Mouse (Mus musculus) adrenal gland, adult 2 months (tissue): ENCODE measurements at regions not wholly inside any gene's neighbourhood (a gene's known extent, or its start where the extent isn't known, plus 50 kb on each side); places are given as distances from the start of the nearest gene placed in this dataset.

Experiments
- DNase-seq: peaks from one replicate; pipeline ENCODE4 v3.0.0; 2021

DNA sequence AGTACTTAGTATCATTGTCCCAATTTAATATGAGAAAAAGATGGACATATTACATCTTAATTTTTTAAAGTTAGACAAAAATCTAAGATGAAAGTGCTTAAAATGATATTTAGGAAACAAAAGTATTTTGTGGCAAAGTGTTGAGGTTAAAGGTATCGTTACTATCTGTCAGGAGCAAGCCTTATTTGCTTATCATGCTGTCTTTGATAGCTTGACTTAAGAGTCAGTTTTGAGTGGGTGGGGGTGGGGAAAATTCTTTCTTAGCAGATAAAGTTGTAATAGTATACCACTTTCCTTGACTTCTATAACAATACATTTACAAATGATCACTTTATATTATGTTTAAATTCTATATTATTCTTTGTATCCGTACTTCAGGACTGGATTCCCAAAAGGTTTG lies 339.1 kb upstream of the Dph6 start:
- DNase-seq = no peak

DNA sequence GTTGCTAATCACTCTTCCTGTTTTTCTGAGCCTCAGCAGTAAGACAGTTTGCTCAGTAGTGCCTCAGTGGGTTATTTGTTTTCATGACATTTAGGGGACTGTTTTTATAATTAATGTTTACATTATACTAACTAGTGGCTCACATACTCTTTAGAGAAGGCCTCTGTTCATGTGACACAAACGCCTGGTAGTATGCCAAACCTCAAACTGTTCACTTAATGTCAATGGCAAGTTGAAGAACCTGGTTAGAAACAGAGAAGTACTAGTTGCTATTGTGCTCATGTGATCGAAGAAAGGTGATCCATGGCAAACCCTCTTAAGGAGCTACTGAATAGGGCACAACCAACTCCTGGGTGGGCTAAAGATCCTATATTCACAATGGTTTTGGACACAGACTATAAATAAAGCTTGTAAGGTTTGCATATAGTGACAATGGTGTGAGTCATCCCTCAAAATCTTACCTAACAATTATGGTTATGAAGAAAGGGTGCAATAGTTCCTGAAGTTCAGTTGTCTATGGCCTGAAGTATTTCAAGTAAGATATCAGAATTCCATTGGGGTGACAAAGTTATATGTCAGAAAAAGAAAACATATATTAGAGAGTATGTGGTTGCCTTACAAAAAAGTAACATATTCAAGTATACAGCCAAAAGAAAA lies 340.1 kb upstream of the Dph6 start:
- DNase-seq = no peak

DNA sequence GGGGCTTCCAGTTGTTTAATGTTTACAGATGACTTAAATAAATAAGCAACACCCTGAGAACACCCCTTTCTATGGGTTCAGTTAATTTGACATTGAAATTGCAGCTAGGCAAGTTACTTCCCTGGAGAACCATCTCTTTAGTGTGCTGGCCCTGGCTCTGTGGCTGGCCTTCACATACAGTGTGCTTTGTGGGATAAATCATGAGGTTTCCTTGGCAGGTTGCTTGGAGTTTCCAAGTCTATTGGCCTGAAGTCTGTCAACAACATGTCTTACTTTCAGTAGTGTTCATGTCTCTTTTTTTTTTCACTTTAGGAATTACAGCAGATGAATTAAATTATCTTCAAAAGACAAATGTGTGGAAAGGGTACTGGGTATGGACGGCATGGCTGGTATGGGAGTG lies 359.2 kb upstream of the Dph6 start:
- DNase-seq = no peak

DNA sequence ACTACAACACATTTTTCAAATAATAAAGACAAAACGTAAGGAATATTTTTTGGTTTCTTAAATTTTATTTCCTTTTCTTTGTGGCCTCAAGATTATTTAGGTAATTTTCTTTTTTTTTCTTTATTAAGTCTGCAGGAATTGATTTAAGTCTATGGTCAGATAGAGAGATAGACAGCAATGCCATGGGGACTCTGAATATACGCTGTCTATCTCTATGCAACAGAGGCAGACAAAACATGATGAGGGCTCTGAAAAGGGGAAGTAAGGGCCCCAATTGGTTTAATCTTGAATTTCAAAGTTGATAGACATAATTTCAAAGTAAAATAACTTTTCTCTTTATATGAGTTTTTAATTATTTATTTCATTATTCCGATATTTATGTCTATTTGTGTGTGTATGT lies 372.0 kb upstream of the Dph6 start:
- no peak for DNase-seq

DNA sequence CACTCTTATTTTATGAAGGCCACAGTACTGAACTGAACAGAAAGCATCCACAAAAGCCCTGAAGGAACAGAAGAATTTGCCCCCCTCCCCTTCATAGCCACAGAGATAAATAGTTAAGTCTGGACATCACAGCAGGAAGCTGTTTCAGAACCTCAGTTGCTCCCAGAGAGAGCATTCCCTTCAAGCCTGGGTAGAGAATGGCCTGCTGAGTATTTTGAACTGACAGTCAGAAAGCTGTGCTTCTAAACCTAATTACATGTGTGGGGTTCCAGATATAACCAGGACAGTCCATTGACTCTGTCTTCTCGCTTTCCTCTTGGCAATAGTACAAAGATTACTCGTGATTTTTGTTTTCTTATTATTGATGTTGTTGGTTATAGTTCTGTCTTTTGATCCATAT lies 376.4 kb upstream of the Dph6 start:
- no peak for DNase-seq

DNA sequence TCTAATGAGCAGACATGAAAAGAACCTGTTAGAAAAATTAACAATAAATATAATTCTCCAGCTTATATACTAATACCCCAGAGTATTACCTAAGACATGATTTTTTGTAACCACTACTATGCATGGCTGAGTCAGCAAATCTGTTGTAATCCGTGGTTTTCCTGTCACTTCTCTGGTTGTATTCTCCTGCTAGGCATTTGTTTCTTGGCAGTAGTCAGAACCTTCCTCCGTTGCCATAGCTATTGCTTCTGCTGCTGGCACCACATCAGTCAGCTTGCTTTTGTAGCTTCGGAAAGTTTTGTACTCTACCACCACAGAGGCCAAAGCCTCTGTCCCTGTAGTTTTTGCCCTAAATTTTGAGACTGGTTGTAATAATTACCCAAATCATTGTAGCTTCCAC lies 381.4 kb upstream of the Dph6 start:
- DNase-seq = peak; percentile 48

DNA sequence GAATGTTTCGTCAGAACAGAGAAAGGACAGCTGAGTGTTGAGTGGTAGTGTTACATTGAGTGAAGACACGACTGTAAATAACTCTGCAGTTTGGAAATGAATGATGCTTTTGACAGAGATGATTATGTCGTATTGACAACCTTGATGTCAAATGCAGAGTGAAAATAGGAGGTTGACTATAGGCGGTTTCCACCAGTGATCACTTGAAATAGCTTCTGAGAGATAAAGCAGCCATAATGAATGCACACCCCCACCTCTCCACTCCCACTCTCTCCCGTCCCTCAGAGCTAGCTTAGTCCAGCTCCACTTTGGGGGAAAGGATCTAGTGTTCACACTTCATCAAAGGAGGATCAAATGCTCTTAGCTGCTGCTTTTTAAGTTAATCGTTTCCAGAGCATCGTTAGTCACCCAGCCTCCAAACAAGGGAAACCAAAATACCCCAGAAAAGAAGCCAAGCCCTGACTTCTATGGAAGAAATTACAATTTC lies 387.6 kb upstream of the Dph6 start:
- no peak for DNase-seq

DNA sequence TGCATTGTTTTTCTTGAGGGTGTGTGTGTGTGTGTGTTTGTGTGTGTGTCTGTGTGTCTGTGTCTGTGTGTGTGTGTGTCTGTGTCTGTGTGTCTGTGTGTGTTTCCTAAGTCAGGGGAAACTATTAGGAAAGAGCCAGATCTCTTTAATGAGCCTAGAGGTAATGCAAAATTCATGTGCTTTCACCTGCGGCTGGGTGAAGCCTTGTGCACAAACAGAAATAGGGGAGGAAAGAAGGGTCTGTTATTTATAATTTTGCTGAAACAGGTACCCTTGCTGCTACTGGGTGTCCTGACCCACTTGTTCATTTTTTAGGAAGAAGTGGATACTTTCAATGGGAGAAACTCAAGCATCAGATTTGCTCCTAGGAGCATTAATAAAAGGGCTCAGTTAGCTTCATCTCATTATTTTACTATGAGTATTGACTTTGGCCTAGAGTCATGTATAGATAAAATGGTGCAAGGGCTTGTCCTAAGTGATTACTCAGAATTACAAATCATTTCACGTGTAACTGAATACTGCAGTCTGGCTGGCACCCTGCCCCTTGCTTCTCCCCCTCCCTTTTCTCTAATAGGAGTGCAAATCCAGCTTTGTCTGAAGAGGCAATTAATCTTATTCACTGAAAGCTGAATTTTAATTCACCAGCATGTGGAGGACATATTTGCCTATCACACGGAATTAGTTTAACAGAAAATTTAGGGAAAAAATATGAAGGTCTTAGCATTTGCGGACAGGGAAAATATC lies 401.7 kb upstream of the Dph6 start:
- no peak for DNase-seq

DNA sequence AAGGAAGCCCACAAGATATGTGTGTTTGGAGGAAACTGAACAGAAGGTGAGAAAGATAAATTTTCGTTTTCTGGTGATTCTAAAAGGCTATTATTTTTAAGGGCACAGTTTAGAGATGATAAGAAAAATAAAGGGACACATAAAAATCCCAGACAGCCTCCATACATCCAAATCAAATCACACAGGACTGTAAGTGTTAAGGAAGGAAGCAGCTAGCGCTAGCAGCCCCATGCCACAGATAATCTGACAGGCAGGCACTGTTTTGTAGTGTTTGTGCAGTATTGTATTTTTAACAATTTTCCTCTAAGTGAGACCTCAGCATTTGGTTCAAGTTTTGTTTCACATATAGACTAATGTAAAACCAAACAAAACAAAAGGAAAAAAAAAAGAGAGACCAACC lies 402.4 kb upstream of the Dph6 start:
- DNase-seq = no peak

DNA sequence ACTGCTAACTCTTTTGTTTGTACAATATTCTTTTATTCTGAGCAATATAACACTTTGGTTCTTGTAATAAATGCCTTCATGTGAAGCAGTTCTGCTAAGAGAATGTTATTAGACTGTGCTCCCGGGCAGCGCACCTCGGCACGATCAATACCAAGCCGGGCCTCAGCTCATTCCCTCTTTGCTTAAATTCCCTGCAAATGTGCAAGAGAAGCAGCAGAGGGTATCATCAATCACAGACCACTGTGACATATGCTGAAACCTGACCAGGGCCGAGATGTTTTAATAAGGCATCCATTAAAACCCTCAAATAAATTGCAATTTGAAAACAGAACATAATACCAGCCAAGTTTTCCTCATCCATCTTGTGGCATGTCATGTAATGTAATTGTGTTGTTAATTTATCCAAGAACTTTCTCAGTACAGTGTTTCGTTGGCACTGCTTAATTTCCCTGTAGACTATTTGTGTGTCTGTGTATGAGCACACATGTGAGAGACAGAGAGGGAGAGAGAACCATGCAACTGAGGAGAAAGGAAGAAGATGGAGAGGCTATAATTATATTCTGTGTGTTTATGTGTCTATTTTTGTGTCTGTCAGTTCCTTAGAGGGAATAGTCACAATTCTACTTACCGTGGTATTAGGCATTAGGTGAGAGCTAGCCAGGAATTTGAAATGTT lies 412.9 kb upstream of the Dph6 start:
- no peak for DNase-seq

DNA sequence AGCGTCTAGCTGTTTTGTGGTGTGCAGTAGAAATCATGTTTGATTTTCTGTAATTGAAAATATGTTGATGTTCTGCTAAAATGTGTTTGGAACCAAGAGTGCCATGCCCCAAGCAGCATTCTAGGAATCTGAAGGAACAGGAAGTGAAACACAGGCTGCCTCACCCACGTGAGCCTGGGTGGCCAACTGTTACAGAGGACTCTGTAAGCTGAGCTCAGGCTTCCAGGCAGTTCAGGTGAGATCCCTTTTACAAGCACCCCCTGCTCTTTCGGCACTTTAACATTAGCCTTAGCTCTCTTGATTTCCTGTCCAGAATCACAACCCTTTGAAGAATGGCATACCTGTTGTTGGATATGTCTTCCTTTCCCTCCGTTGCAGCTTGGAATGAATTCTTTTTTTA lies 414.9 kb upstream of the Dph6 start:
- no peak for DNase-seq

DNA sequence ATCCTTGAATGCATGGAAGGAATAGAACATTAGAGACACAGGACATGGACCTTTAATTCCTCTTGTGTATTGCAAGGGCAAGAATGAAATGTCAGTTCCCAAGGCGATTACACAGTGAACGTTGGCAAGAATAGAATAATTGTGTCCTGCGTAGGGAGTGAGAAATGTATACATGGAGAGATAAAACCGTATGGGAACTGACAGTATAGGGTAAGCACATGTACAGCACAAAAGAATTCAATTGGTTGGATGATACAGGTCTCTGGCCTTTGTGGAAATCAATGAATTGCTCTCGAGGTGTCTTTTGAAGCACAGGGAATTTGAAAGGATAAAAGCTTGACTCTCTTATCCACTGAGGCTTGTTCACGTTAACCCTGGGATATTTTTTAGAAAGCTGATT lies 415.4 kb upstream of the Dph6 start:
- DNase-seq = no peak

DNA sequence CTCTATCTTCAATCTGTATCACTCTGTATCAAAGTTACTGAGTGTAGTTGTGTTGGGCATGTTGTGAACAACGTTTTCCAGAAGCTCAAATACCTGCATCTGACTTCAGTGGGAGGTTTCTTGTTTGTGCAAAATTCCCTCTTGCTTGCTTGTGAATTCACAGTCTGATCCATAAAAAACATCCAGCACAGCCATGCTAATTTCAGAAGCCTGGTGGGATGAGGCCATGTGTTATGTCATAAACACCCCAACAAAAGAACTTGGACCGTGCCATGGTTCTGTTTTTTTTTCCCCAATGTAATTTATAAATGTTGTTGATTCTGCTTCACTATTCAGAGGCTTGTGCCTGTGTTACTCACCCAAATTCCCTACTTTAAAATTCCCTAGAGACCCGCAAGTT lies 415.9 kb upstream of the Dph6 start:
- DNase-seq = no peak

DNA sequence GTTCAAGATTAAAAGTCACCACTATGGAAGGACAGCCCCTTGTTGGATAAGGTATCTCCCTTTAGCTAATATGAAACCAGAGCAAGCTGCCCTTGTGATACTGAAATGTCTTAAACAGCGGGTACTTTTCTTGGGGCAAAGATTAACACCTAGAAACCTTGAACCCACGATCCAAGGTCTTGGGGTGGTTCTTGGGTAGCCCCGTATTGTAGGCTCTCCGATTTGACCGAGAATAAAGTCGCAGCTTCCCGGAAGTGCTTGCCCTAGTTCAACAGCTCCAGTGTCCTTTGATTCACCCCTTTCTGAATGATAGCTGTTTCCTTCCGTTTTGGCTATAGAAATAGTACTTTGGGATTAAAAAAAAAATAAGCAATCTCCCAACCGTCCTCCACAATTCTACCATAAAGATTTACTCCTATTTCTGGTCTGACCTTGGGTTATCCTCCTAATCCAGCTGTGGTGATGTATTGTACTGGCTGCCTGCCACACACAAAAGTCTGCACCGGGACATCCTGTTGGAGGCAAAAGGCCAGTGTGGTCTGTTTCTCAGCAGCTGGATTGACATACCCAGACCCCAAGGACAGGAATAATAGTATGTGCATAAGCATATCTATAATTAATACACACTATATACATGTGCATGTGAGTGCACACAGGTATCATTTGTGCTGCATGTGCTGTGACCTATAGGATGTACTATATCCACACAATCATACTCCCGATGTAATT lies 427.0 kb upstream of the Dph6 start:
- DNase-seq = peak; percentile 63

DNA sequence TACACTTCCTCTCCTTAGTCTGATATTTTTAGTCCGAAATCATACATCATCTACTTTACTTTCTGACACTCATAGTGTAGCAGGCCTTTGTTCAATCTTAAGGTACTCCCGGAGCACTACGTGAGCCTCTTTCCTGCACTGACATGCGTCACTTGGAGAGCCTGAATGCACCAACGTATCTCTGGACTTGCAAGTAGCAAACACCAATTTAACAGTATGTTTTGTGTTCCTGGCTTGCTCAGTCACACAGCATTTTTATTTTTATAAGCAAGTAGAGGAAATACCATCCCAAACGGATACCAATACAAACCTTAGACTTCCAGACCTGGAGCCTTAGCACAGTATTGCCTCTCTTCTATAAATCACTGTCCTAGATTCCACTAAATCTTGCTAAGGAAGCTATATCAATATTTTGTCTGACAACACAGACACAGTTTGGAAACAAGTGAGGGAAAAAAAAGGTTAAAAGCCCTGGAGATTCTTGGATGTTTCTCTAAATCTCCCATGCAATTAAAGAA lies 427.6 kb upstream of the Dph6 start:
- DNase-seq = no peak

DNA sequence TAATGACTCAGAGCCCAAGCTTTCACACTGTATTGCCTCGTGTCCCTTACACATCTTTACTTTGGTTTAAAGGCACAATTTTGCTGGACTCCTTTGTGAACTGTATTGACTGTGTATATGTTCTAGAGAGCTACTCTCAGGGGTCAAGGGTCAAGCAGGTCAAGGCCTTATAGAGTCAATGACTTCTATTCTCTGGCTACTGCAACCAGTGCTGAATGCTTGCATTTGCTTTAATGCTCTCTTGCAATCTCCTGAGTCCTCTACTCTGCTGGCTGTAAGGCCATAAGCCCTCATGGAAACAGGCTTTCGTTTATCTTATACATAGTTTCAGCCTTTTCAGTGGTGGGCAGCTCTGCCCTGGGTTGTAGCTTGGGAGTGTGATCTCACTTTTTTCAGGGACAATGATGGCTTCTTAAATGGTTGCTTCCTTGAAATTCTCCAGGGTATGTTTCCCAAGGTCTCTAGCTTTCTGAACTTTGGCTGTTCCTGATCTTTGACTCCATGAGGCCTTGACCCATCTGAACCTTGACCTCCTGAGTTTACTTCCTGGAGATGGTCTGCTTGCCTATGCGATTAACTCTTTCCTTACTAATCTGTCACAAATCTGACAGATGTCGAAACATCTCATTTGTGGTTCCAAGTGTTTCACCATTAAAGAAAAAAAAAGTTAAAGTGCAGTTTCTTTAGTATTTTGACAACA lies 433.8 kb upstream of the Dph6 start:
- no peak for DNase-seq

DNA sequence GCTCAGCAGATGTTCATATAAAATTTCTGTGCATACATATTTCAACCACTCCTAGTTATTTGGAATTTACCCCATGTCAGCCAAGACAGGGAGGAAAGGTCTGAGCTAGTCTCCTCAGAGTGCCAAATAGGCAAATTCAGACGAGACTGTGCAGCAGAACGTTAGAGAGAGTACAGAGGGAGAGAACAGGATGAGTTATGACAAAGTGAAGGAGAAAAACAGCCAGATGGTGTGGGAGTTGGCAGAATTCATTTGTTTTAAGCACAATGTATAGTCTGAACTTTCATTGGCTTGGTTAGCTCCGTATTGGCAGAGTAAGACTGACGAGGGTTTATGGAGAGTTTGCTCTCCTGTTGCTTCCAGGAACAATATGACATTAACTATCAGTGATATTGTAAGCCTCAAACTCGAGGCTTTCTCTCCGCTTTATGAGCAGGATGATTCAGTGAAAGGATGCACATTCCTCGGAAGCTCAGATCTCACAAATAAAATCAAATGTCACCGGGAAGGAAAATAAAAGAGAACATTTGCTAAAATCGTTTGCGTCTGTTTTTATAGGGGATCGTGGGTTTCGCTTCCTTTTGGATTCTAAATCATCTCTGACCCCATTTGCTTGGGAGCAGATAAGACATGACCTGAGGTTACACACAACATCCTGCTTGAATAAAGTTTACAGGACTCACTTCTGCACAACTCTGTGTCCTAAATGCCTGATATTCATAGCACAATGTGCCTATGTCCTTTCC lies 435.8 kb upstream of the Dph6 start:
- peak; percentile 21 for DNase-seq

DNA sequence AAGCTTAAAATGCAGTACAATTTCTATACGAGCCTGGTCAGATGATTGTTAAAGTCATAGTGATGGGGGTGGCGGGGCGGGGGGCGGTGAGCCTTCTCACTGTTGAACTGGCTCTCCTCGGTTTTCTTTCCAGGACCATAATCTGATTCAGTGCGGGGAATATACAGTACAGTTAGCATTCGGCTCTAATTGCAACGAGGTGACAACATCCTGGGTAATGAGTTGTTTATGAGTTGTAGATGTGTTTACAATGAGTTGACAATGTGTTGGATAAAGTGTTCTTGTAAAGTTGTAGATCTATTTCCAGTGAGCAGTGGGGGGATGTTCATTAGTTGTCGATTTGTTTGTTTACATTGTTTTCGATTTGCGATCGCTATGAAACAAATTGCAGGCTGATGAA lies 440.6 kb upstream of the Dph6 start:
- DNase-seq = no peak

DNA sequence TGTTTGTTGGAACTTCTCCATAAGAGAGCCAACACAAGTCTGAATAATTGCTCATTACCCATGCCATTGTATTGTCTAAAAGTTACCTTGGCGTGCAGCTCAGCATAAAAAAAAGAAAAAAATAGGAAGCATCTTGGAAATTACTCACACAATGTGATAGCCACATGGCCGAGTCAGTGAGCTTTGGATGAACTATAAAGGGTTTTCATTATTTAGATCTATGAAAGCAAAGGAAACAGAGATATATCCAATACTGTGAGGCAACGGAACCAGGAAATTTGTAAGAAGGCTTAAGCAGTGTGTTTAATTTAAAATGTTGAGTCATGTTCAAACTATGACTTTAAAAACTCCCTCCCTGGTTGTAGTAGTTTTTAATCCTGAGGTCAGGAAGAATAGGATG lies 446.7 kb upstream of the Dph6 start:
- no peak for DNase-seq

DNA sequence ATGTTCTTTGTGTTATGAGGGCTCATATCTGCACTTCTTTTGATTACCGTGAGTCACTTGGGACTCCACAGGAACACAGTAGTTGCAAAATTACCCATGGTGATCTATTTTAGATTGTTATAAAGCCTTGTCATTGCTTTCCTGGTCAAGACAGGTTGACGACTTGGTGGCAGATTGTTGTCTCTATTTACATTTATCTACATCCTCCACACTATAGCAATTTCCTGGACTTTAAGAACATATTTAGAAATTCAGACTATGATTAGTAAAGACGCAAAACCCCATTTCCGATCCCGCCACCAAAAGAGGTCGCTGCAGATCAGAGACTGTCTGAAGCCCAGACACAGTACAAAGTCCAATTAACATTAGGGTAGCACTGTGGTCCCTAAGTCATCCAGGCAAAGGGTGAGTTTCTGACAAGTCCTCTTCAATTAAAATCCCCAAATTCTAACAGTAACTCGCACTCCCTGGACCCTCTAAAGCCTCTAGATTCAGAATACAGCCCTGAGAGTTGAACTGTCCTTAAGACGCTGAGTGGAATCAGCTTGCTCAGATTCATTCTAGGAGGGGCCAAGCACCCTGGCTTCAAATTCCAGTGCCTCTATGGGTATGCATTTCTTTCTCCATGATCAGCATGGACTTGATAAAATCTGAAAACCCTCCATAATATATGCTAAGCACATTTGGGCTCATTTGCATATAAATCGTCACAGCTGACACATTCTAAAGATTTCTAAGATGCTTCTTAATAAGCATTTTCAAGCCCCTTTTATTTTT lies 461.9 kb upstream of the BC052040 start:
- no peak for DNase-seq

DNA sequence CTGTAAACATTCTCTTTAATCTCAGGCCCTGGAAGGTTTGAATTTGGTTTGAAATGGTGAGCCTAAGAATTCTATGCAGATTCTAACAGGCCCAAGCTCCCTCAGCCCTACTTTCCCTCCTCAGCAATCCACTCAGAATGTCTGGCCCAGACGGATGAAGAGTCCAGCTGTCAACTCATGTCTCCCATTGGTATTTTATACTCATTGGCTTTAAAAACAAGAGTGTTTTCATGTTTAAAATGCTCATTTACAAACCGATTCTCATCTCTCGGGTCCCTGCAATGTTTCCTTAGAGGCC lies 461.4 kb upstream of the BC052040 start:
- no peak for DNase-seq
